9 mouse cellular contexts compared by ENCODE assay signal in the genomic region with DNA sequence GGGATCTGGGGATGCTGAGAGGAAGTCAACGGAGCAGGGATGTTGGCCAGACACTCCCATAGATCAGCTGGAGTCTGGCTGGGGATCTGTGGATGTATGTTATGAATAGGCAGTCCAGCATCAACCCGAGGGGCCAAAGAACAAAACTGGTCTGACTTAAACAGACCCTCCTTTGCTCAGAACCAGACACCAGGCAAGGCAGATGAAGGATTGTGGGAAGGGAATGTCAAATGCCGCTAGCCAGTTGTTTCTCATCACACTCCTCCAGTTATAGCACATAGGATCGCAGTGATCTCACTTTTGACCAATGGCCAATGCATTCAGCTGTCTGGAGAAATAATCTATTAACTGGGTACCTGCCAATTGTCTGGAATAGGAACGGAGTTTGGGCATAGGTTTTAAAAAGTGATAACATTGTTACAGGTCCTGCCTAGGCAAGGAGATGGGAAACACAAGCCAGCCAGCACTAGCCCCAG. TPM values are rescaled to one million over a fixed set of nuclear protein-coding genes. Genes with fewer than 3 reads are reported as not detected.
DNase-seq lines count a peak whose midpoint lies in the region; ATAC-seq lines count a peak whose summit lies in the region.
"Had no signal": no experiment of that assay in that cellular context is flagged by ENCODE, and none has a peak within 500 bp of the region (broad histone marks: within the 10 kb centered on the region; RNA-seq: fewer than 3 reads in every experiment).

No protein-coding gene starts in this region.

- no peaks in the 10 kb centered on the region for H3K36me3 ChIP-seq in limb, embryonic 13.5 days
- H3K36me3 ChIP-seq in limb, embryonic 10.5 days, result no peaks in the 10 kb centered on the region
- no peaks in the 10 kb centered on the region for H3K36me3 ChIP-seq in heart, embryonic 12.5 days
- H3K36me3 ChIP-seq in stomach, embryonic 15.5 days, result no peaks in the 10 kb centered on the region
- H3K36me3 ChIP-seq: midbrain, embryonic 12.5 days had no signal

- no peaks in the 10 kb centered on the region for H3K9me3 ChIP-seq in limb, embryonic 13.5 days
- H3K9me3 ChIP-seq in limb, embryonic 10.5 days (replicated peaks), result no peaks in the 10 kb centered on the region
- H3K9me3 ChIP-seq in heart, embryonic 12.5 days (replicated peaks), result no peaks in the 10 kb centered on the region
- H3K9me3 ChIP-seq in stomach, embryonic 15.5 days, result no peaks in the 10 kb centered on the region
- H3K9me3 ChIP-seq: midbrain, embryonic 12.5 days had no signal

- no peak overlapping the region for H3K4me2 ChIP-seq in limb, embryonic 13.5 days (replicated peaks)
- H3K4me2 ChIP-seq in heart, embryonic 12.5 days, result no peak overlapping the region
- H3K4me2 ChIP-seq in stomach, embryonic 15.5 days, result no peak overlapping the region
- H3K4me2 ChIP-seq: midbrain, embryonic 12.5 days had no signal

- H3K27me3 ChIP-seq in limb, embryonic 13.5 days, result no peaks in the 10 kb centered on the region
- H3K27me3 ChIP-seq in limb, embryonic 10.5 days (ENCODE audit: low read depth, poor library complexity, severe bottlenecking), result no peaks in the 10 kb centered on the region
- H3K27me3 ChIP-seq in heart, embryonic 12.5 days (replicated peaks), result no peaks in the 10 kb centered on the region
- no peaks in the 10 kb centered on the region for H3K27me3 ChIP-seq in stomach, embryonic 15.5 days (replicated peaks)
- H3K27me3 ChIP-seq: midbrain, embryonic 12.5 days had no signal

- ATAC-seq in limb, embryonic 13.5 days (ENCODE audit: low FRiP score, low read depth), result peak; percentile 53
- no peak for ATAC-seq in heart, embryonic 12.5 days (ENCODE audit: insufficient number of reproducible peaks, low FRiP score)
- peak; percentile 75 for ATAC-seq in stomach, embryonic 15.5 days (ENCODE audit: insufficient read depth, low FRiP score, low read depth)

- 0 out of 2 replicates have a peak overlapping the region, but pooled peaks have one; percentile 61 for H3K27ac ChIP-seq in limb, embryonic 13.5 days
- no peak overlapping the region for H3K27ac ChIP-seq in limb, embryonic 10.5 days
- peak overlapping the region; percentile 65 for H3K27ac ChIP-seq in heart, embryonic 12.5 days (ENCODE audit: poor library complexity, severe bottlenecking)
- peak overlapping the region; percentile 84 for H3K27ac ChIP-seq in stomach, embryonic 15.5 days
- H3K27ac ChIP-seq: midbrain, embryonic 12.5 days had no signal

- peaks cover 18% of the 10 kb centered on the region for H3K4me1 ChIP-seq in limb, embryonic 13.5 days
- peaks cover 16% of the 10 kb centered on the region for H3K4me1 ChIP-seq in limb, embryonic 10.5 days
- peaks cover 42% of the 10 kb centered on the region for H3K4me1 ChIP-seq in heart, embryonic 12.5 days (replicated peaks)
- peaks cover 21% of the 10 kb centered on the region for H3K4me1 ChIP-seq in stomach, embryonic 15.5 days

- H3K4me3 ChIP-seq in limb, embryonic 13.5 days, result no peak overlapping the region
- no peak overlapping the region for H3K4me3 ChIP-seq in limb, embryonic 10.5 days
- no peak overlapping the region for H3K4me3 ChIP-seq in heart, embryonic 12.5 days
- H3K4me3 ChIP-seq in stomach, embryonic 15.5 days (replicated peaks), result no peak overlapping the region
- H3K4me3 ChIP-seq: midbrain, embryonic 12.5 days had no signal

- 58% methylated on average over 5 of the region's 5 CpGs for WGBS in limb, embryonic 13.5 days
- WGBS in limb, embryonic 10.5 days, result 82% methylated on average over 5 of the region's 5 CpGs
- 38% methylated on average over 5 of the region's 5 CpGs for WGBS in heart, embryonic 12.5 days
- 35% methylated on average over 5 of the region's 5 CpGs for WGBS in stomach, embryonic 15.5 days

- DNase-seq in limb, embryonic 10.5 days (ENCODE audit: low spot score), result no peak
- peak; percentile 33 for DNase-seq in kidney, adult 9 months
- no peak for DNase-seq in ovary, adult 18-20 months (ENCODE audit: low spot score)
- DNase-seq in MN1 (ENCODE audit: low spot score), result no peak
- DNase-seq in layer of hippocampus, adult 9-11 months, result no peak

- H3K9ac ChIP-seq in limb, embryonic 13.5 days, result no peak overlapping the region
- no peak overlapping the region for H3K9ac ChIP-seq in heart, embryonic 12.5 days
- no peak overlapping the region for H3K9ac ChIP-seq in stomach, embryonic 15.5 days
- H3K9ac ChIP-seq: midbrain, embryonic 12.5 days had no signal

RNA-seq across cellular contexts. Expression of a gene that starts 46.4 kb away (rescaled TPM):
- 0.93 and 0.97 TPM in 2 replicates for polyA plus RNA-seq in limb, embryonic 13.5 days (2015; fragmentation: Nextera tagmentation; extraction: Ambion mirVana)
- polyA plus RNA-seq in limb, embryonic 10.5 days (2016; fragmentation: Nextera tagmentation; extraction: Ambion mirVana), result 0.44 and 0.60 TPM in 2 replicates
- 1.2 and 1.3 TPM in 2 replicates for polyA plus RNA-seq in heart, embryonic 12.5 days (2016; fragmentation: Nextera tagmentation; extraction: Ambion mirVana)
- polyA plus RNA-seq in stomach, embryonic 15.5 days (2015; fragmentation: Nextera tagmentation; extraction: Ambion mirVana), result 3.6 and 3.8 TPM in 2 replicates
